Mouse (Mus musculus): Measurements from ENCODE around the gene Cbx2. TPM values are rescaled to one million over a fixed set of nuclear protein-coding genes. Genes with fewer than 3 reads are reported as not detected.

Gene Cbx2
- total RNA-seq, 2 experiments from 2014 or later: 2.8 to 3.5 TPM

DNA sequence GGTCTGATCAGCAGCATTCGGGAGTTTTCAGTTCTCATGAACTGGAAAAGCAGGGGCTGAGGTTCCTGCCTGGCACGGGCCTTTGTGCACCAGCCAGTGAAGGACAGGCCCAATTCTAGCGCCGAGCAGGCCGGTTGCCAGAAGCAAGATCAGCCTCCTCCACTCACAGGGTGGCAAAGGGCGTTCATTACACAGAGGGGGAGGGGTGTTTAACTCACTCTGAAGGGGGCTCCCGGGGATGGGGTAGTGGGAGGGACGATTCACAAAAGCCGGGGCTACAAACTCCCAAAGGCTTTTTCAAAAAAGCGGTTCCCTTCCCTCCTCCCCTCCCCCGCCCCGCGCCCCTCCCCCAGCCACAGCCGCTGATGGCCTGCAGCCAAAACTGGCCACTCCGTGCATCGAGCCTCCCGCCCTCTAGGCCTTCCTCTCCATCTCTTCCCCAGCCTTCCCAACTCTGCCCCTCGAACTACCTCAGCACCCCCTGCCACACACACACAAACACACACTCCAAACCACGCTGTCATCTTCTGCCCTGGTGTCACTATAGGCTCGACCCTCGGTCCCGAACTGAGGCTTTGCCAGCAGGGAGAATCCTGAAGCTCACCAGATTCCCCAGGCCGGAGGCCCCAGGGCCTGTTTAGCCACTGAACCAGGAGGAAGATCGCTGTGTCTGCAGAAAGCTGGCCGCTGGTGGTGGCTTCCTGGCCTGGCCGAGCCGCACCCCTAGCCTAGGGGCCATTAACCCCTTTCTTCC lies 56.1 kb downstream of the Cbx2 start:
- intact Hi-C loops (cut with DNase I): no loop called here
- peak in 1 of 2 experiments; percentile 74 for DNase-seq (ENCODE audit: extremely low spot score in 1 of 2, low spot score in 2 of 2)

DNA sequence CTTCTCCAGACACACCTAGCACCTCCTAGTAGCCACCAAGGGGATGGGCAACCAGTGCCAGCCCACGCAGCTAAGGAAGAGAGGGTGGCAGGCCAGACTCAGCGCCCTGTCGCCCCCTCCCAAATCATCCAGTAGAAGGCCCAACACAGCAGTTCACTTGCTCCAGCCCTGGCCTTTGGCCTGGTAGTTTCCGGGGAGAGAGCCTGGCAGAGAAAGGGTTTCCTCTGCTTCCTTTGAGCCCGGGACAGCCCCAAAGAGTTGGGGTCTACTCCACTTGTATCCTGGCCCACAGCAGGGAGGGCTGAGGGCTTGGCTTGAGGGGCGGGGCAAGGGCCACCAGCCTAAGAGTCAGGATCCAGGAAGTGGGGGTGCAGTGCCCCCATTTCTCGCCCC lies 56.7 kb downstream of the Cbx2 start:
- DNase-seq (ENCODE audit: extremely low spot score in 1 of 2, low spot score in 2 of 2): no peak
- intact Hi-C loops (cut with DNase I): no loop called here

DNA sequence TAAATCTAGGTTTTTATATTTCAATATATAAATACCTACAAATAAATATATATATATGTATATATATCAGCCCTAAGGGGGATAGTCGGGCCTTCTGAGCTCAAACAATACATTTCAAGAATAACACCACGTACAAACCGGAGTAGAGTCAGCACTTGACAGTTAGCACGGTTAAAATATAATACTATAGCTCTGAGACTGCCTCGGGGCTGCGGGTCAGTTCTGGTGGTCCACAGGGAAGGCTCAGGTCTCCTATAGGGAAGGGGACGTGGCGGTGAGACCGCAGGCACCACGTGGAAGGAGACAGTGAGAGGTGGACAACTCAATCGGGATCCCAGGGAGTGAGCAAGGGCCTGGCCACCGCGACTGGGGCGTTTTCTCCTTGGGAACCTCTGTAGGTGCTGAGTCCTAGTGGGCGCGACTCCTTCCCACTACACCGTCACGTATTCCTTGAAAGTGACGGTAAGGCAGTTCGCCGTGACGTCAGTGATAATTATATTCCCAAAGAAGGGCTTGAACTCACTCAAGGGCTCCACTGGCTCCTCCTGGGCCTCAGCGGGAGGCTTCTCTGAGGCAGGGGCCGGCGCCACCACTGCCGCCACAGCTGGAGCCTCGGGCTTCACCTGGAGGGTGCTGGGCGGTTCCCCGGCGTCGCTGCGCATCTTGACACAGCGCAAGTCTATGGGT lies 57.8 kb downstream of the Cbx2 start:
- intact Hi-C loops (cut with DNase I): no loop called here
- DNase-seq (ENCODE audit: extremely low spot score in 1 of 2, low spot score in 2 of 2): no peak

Other genes with a start within 250 kb of the Cbx2 start
- gene Rbfox3, start 111.4 kb upstream of the Cbx2 start, total RNA-seq (2021): 100 to 1,000 TPM; 272 to 280 TPM
- gene Enpp7, start 34.8 kb upstream of the Cbx2 start, total RNA-seq (2021): not detected
- 10 to 100 TPM; 11.3 to 15.3 TPM for gene Cbx8, start 18.0 kb downstream of the Cbx2 start, total RNA-seq (2021)
- 10 to 100 TPM; 54.4 to 56.9 TPM for gene Cbx4, start 63.3 kb downstream of the Cbx2 start, total RNA-seq (2021)
- 100 to 1,000 TPM in 1 of 2 experiments, 10 to 100 TPM in 1; 98.2 to 108 TPM for gene Tbc1d16, start 205.5 kb downstream of the Cbx2 start, total RNA-seq (2021)
- 1 to 10 TPM; 3.0 to 3.7 TPM for gene Ccdc40, start 205.6 kb downstream of the Cbx2 start, total RNA-seq (2021)
- 100 to 1,000 TPM; 108 to 124 TPM for gene Gaa, start 244.9 kb downstream of the Cbx2 start, total RNA-seq (2021)

All from left cerebral cortex, postnatal 10 days (tissue).